Mouse (Mus musculus): ENCODE measurements at regions not wholly inside any gene's neighbourhood (a gene's known extent, or its start where the extent isn't known, plus 50 kb on each side); places are given as distances from the start of the nearest gene placed in this dataset.
A peak's percentile ranks its signal among the peaks of the same experiment; 100 is the strongest.

- DNase-seq (ENCODE audit: low read depth), result no peak
Observed at GRCm38 (mm10) chr16:77166722-77167121, 153.2 kb downstream of the Usp25 start.

DNA sequence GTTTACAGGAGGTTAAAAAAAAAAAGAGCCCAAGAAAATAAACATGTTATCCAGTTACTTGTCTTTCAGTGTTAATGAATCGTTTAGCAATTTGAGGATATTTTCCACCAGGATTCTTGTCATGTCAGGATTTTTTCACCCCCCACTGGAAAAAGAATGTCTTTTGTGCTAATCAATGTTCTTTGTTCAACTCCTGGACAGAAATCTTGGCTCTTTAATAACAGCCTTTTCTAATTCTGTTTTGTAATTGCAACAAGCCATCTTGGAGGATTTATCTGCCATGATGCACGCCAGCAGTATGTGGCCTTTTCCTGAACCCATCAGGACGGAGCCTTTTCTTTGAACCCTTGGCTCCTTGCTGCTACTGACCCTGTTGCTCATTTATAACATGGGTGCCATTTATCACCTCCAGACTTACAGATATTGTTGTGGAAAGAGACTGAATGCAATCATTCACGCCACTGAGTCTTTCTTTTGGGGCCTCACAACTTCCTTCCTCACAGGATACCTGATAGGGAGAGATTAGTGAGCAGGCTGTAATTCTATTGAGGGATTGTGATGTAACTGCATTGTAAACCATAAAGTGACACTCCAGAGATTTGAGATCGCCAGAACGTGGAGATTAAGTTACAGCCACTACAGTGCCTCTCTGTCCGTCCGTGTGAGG is 159.7 kb downstream of the Usp25 start:
- no peak for DNase-seq (ENCODE audit: low read depth)

DNA sequence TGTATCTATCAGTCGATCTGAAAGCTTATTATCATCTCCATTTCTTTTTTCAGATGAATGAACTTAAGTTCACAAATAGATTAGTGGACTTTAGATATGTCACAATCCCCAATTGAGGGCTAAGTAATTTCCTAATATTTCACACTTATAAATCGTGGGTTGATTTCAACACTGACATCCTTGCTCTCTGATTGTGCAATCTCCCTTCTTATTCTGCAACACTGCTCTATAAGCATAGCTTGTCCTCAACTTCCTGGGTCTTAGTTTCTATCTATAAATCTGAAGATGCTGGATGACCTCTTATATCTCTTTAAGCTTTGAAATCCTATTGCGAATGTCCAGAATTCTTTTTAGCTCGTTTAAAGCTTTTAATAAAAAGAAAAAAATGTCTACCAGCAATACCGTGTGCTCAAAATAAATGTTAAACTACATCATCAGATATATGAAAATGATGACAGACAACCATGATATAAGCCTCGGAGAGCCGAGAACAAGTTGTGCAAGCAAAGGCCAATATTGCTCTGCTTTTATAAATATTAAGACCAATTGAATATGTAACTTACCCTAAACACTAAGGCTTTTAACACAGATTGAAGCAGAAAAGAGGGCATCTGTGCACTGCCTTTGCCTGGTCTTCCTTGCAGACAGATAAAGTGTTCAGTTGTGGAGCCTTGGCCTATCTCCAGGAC is 161.4 kb downstream of the Usp25 start:
- DNase-seq (ENCODE audit: low read depth), result peak; percentile 82

DNA sequence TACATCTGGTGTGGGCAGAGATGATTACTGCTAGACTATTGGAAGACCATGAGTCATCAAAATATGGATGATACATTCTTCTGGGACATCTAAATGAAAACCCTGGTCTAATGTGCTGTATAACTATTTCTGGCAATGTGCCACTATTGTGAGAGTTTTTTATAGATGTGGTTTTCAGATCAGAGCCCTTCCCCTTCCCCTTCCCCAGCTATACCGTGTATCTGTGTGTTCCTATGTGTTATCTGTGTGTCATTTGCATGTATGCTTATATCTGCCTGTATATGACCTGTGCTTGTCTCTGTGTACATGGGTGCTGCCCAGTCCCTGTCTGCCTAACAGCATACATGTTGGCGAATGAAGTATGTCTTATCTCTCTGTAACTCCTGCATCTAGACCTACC is 167.5 kb downstream of the Usp25 start:
- no peak for DNase-seq (ENCODE audit: low read depth)

Data from gonadal fat pad, adult 2 months (tissue).